Mouse (Mus musculus): ENCODE data around the gene Kpna1.
A peak's percentile ranks its signal among the peaks of the same experiment; 100 is the strongest.

DNA sequence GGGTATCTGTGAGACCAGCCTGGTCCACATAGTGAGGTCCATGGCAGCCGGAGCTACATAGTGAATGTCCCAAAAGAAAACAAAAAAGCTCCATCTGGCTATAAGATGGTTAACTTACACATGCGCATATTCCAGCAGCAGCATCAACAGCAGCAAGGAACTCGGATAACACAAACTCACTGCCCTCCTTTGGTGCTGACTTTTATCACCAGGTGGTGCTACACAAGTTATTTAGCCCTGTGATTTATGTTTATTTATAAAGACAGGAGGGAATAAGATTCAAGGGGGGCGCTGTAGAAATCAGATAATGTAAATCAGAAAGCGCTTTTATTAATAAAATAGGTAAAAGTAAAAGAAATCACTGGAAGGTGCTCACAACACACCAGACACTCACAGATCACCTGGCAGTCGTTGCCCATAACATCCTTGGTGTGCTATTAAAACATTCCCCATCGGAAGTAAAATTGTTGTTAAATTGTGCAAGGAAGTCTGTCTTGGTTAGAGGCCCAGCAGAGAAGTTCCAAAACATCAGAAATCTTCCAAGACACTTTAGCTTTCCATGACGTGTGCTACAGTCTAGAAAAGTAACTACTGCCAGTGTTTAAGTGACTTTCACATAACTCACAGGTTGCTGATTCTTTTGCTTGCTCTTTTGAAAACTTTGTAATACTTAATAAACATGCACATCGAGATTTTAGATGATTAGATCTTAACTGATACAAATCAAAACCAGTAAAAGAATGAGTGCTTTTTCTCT is 91.4 kb downstream of the Kpna1 start:
- TF ChIP-seq POLR2A (IDR thresholded peaks at IDR 0.05; ENCODE audit: insufficient read depth, low read depth, low read length) (no peak), CTCF (IDR thresholded peaks at IDR 0.05) (peak; percentile 26)
